Mouse (Mus musculus): ENCODE measurements around the gene Cacna1e.

DNA sequence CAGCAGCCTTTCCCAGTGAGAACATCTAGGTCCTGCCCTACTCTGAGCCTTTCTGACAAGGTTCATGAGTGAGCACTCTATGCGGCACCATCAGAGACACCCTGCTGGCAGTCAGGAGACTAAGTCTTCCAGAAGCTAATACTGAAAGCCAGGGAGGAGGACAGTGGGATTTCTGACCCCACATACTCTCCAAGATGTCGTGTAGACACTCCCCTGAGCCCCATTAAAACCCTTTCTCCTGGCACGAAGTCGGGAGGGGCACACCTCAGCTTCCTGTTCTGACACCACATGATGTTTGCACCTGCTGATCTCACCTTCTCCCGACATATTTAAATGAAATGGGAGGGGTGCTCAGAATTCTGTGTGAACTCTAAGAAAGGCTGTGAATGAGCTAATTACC, 226.9 kb downstream of the Cacna1e start:
- TF ChIP-seq POLR2A (IDR thresholded peaks at IDR 0.05; ENCODE audit: low read depth, low read length) (no peak), CTCF (conservative IDR thresholded peaks at IDR 0.05; ENCODE audit: insufficient read depth, insufficient read length, low read depth, low read length) (no peak)
